In genomic region chr9:31082054-31082666, GRCm38 (mm10) we compare ENCODE assay signal across 8 mouse cellular contexts. TPM values are rescaled to one million over a fixed set of nuclear protein-coding genes. Genes with fewer than 3 reads are reported as not detected.
DNase-seq lines count a peak whose midpoint lies in the region; ATAC-seq and TF ChIP-seq lines count a peak whose summit lies in the region.

No protein-coding gene starts in this region.

- H3K9ac ChIP-seq in ES-E14 (ENCODE audit: insufficient read depth, low read depth, low read length, poor library complexity, severe bottlenecking): peak overlapping the region; percentile 24
- peak overlapping the region; percentile 45; the same call in 1 of the 2 replicates for H3K9ac ChIP-seq in forebrain, embryonic 13.5 days
- no peak overlapping the region for H3K9ac ChIP-seq in lung, embryonic 14.5 days

- TF ChIP-seq CTCF in lung, embryonic 14.5 days (IDR thresholded peaks at IDR 0.05; ENCODE audit: low read depth): peak; percentile 88
- peak; percentile 52; the same call in 1 of the 2 replicates for TF ChIP-seq CTCF in thymus, adult 2 months (IDR thresholded peaks at IDR 0.05; ENCODE audit: borderline replicate concordance, control insufficient read depth, extremely low read depth, insufficient read depth, low read length, poor library complexity)

- in situ Hi-C loops in ES-E14 (cut with MboI; ENCODE audit: low sequenced_read_pairs in 2 of 2, unreplicated experiment in 2 of 2): loop anchor here (10.0 to 25.0 kb wide), 5 partner anchors 127 to 637 kb away; no protein-coding TSS in a partner anchor

- peaks cover 2 to 11% of the 10 kb centered on the region in 2 experiments; a peak in 2 of 4 replicates for H3K4me1 ChIP-seq in ES-E14 (ENCODE audit: control insufficient read depth in 2 of 2, insufficient read depth in 2 of 2, low read length in 2 of 2, poor library complexity in 1 of 2)
- peaks cover 8% of the 10 kb centered on the region; the same call in 1 of the 2 replicates for H3K4me1 ChIP-seq in forebrain, embryonic 13.5 days
- no peaks in the 10 kb centered on the region for H3K4me1 ChIP-seq in lung, embryonic 14.5 days (ENCODE audit: insufficient read depth)
- no peaks in the 10 kb centered on the region; the same call in 1 of the 2 replicates for H3K4me1 ChIP-seq in thymus, adult 2 months (replicated peaks; ENCODE audit: control insufficient read depth, insufficient read depth, low read length)

- no peaks in the 10 kb centered on the region for H3K36me3 ChIP-seq in ES-E14 (ENCODE audit: control insufficient read depth, insufficient read depth, low read length, poor library complexity, severe bottlenecking)
- H3K36me3 ChIP-seq in forebrain, embryonic 13.5 days (ENCODE audit: poor library complexity, severe bottlenecking): no peaks in the 10 kb centered on the region
- no peaks in the 10 kb centered on the region for H3K36me3 ChIP-seq in lung, embryonic 14.5 days (ENCODE audit: insufficient read depth)
- no peaks in the 10 kb centered on the region for H3K36me3 ChIP-seq in thymus, adult 2 months (ENCODE audit: control insufficient read depth, insufficient read depth, low read length)

- H3K4me2 ChIP-seq in forebrain, embryonic 13.5 days: peak overlapping the region; percentile 54
- peak overlapping the region; percentile 37; the same call in 1 of the 2 replicates for H3K4me2 ChIP-seq in lung, embryonic 14.5 days

- peak; percentile 87 for DNase-seq in ES-E14 (ENCODE audit: low read depth, low spot score)
- peak; percentile 26 for DNase-seq in heart, postnatal 25 days (ENCODE audit: low spot score)
- peak; percentile 46 for DNase-seq in large intestine, adult 2 months (ENCODE audit: low read depth, low spot score)
- DNase-seq in lung, embryonic 14.5 days: peak; percentile 93
- DNase-seq in ovary, adult 18-20 months (ENCODE audit: low spot score): peak; percentile 21
- DNase-seq in thymus, adult 2 months: peak; percentile 75

- H3K4me3 ChIP-seq in ES-E14 (ENCODE audit: insufficient read depth in 1 of 2, low read depth in 1 of 2, low read length in 2 of 2, poor library complexity in 1 of 2, severe bottlenecking in 1 of 2): peak overlapping the region; percentile 9 to 46; a peak in 3 of 4 replicates
- peak overlapping the region; percentile 12; the same call in 1 of the 2 replicates for H3K4me3 ChIP-seq in forebrain, embryonic 13.5 days
- no peak overlapping the region for H3K4me3 ChIP-seq in lung, embryonic 14.5 days (ENCODE audit: low read depth, low read length)
- no peak overlapping the region for H3K4me3 ChIP-seq in thymus, adult 2 months (ENCODE audit: control insufficient read depth, insufficient read depth, low read length)

- TF ChIP-seq POLR2A in thymus, adult 2 months (IDR thresholded peaks at IDR 0.05; ENCODE audit: control insufficient read depth, extremely low read depth, insufficient read depth, low read length, poor library complexity): no peak

- peak; percentile 71 for ATAC-seq in cerebellum, adult (ENCODE audit: insufficient number of reproducible peaks, low FRiP score, low TSS enrichment)
- ATAC-seq in forebrain, embryonic 13.5 days: peak; percentile 54
- ATAC-seq in lung, embryonic 14.5 days (ENCODE audit: insufficient read depth): peak; percentile 38; the same call in 1 of the 2 replicates

- H3K9me3 ChIP-seq in ES-E14 (ENCODE audit: control insufficient read depth, insufficient read depth, low read depth, low read length): no peaks in the 10 kb centered on the region
- H3K9me3 ChIP-seq in forebrain, embryonic 13.5 days (replicated peaks): no peaks in the 10 kb centered on the region
- no peaks in the 10 kb centered on the region for H3K9me3 ChIP-seq in lung, embryonic 14.5 days (ENCODE audit: low read depth, low read length)

- intact Hi-C loops in heart, postnatal 25 days (cut with DNase I): loop anchor here (1.0 to 5.0 kb wide), 3 partner anchors 142 to 635 kb away; no protein-coding TSS in a partner anchor

- H3K27ac ChIP-seq in ES-E14 (ENCODE audit: insufficient read depth, low read depth, low read length, poor library complexity, severe bottlenecking): no peak overlapping the region
- no peak overlapping the region for H3K27ac ChIP-seq in forebrain, embryonic 13.5 days
- H3K27ac ChIP-seq in lung, embryonic 14.5 days (ENCODE audit: low read depth): no peak overlapping the region
- H3K27ac ChIP-seq in thymus, adult 2 months (ENCODE audit: control insufficient read depth, insufficient read depth, low read length): no peak overlapping the region

- 0 out of 2 replicates have a peak, but pooled peaks cover 6% of the 10 kb centered on the region for H3K27me3 ChIP-seq in forebrain, embryonic 13.5 days
- H3K27me3 ChIP-seq in lung, embryonic 14.5 days (ENCODE audit: insufficient read depth, low read length): no peaks in the 10 kb centered on the region
- H3K27me3 ChIP-seq in thymus, adult 2 months (ENCODE audit: control insufficient read depth, insufficient read depth, low read length): no peaks in the 10 kb centered on the region

- 5% methylated on average over 15 of the region's 15 CpGs for WGBS in forebrain, embryonic 13.5 days
- WGBS in large intestine, adult 2 months: 11% methylated on average over 15 of the region's 15 CpGs
- WGBS in lung, embryonic 14.5 days: 10% methylated on average over 15 of the region's 15 CpGs
- WGBS in thymus, adult 2 months: 22% methylated on average over 15 of the region's 15 CpGs

TF ChIP-seq in ES-E14, 5 proteins besides CTCF, POLR2A, EP300 and RAD21:
- TF ChIP-seq CHD2 (IDR thresholded peaks at IDR 0.05; ENCODE audit: low read depth, low read length) (no peak), ZC3H11A (IDR thresholded peaks at IDR 0.05; ENCODE audit: borderline replicate concordance, low read depth, low read length) (peak; percentile 64; the same call in 1 of the 2 replicates)

RNA-seq across cellular contexts. Expression of gene St14, which starts 49.5 kb away (rescaled TPM):
- total RNA-seq in ES-E14 (2012; rRNA removed): 44.3 and 122 TPM in 2 replicates
- polyA plus RNA-seq in forebrain, embryonic 13.5 days (2015; fragmentation: Nextera tagmentation; extraction: Ambion mirVana): 0.09 and 0.21 TPM in 2 replicates
- under 1 TPM; 0.18 to 0.22 TPM for total RNA-seq in heart, postnatal 25 days (2021)
- polyA plus RNA-seq in large intestine, adult 2 months (2012; rRNA removed): 163 and 201 TPM in 2 replicates
- 35.5 and 42.1 TPM in 2 replicates for polyA plus RNA-seq in lung, embryonic 14.5 days (2014; fragmentation: Nextera tagmentation; extraction: Ambion mirVana)
- polyA plus RNA-seq in thymus, adult 2 months (2012; rRNA removed): 13.8 and 15.8 TPM in 2 replicates

RNA-seq across cellular contexts. Expression of gene Zbtb44, which starts 51.7 kb away (rescaled TPM):
- 33.1 and 33.7 TPM in 2 replicates for total RNA-seq in ES-E14 (2012; rRNA removed)
- polyA plus RNA-seq in forebrain, embryonic 13.5 days (2015; fragmentation: Nextera tagmentation; extraction: Ambion mirVana): 4.4 and 5.1 TPM in 2 replicates
- 10 to 100 TPM; 28.3 to 35.8 TPM for total RNA-seq in heart, postnatal 25 days (2021)
- 3.4 and 4.6 TPM in 2 replicates for polyA plus RNA-seq in large intestine, adult 2 months (2012; rRNA removed)
- polyA plus RNA-seq in lung, embryonic 14.5 days (2014; fragmentation: Nextera tagmentation; extraction: Ambion mirVana): 8.0 TPM in 2 replicates
- 10.4 and 14.7 TPM in 2 replicates for polyA plus RNA-seq in thymus, adult 2 months (2012; rRNA removed)

Comparison
In these comparisons a context has a peak if more than half of its experiments do, and no peak if none do; other contexts are left out.
1. DNase-seq: peak in every context shown above with its lines; median percentile 93 in lung, embryonic 14.5 days; 87 in ES-E14; 75 in thymus, adult 2 months; 46 in large intestine, adult 2 months; 26 in heart, postnatal 25 days; 21 in ovary, adult 18-20 months.
2. H3K4me3 ChIP-seq: peak in ES-E14 (2 of 2) and forebrain, embryonic 13.5 days (single experiment); none in lung, embryonic 14.5 days (single experiment) and thymus, adult 2 months (single experiment).
3. RNA of gene St14, which starts 49.5 kb away (polyA plus RNA-seq): 163 to 201 TPM in large intestine, adult 2 months, 35.5 to 42.1 TPM in lung, embryonic 14.5 days and 13.8 to 15.8 TPM in thymus, adult 2 months; 0.09 to 0.21 TPM in forebrain, embryonic 13.5 days; every median in the first group is over 10 times any median in the second.
4. Peak in every context shown above with its lines, with median percentiles within 50 percentile points of each other: ATAC-seq.